Mouse (Mus musculus) limb, embryonic 12.5 days (tissue): ENCODE results near the gene Dpp6. TPM values are rescaled to one million over a fixed set of nuclear protein-coding genes. Genes with fewer than 3 reads are reported as not detected.

Experiments
- ATAC-seq: fragments of 200-750 bp; cut with Nextera tagmentation; 2 replicates; pipeline ENCODE4 v1.8.0; 2017; ENCODE audit warnings: low read depth, moderate TSS enrichment; ENCODE audit not compliant: insufficient number of reproducible peaks, insufficient read depth, low FRiP score, low TSS enrichment
- H3K27ac ChIP-seq: fragments of 300-500 bp; sonication (generic); 2 replicates; pipeline ENCODE4 v1.5.1; 2016; ENCODE audit warnings: mild to moderate bottlenecking, moderate library complexity
- H3K27me3 ChIP-seq: fragments of 300-500 bp; sonication (generic); 2 replicates; pipeline ENCODE4 v1.6.1; 2016; ENCODE audit warnings: mild to moderate bottlenecking, moderate library complexity
- H3K36me3 ChIP-seq: fragments of 300-500 bp; sonication (generic); 2 replicates; pipeline ENCODE4 v1.6.1; 2016; ENCODE audit warnings: mild to moderate bottlenecking, moderate library complexity
- H3K4me1 ChIP-seq: fragments of 300-500 bp; sonication (generic); replicated peaks from 2 replicates; pipeline ENCODE4 v1.6.1; 2016
- H3K4me2 ChIP-seq: fragments of 300-500 bp; sonication (generic); 2 replicates; pipeline ENCODE4 v1.6.1; 2016; ENCODE audit warnings: mild to moderate bottlenecking, moderate library complexity
- H3K4me3 ChIP-seq: fragments of 300-500 bp; sonication (generic); replicated peaks from 2 replicates; pipeline ENCODE4 v1.5.1; 2016; ENCODE audit warnings: mild to moderate bottlenecking
- H3K9ac ChIP-seq: fragments of 300-500 bp; sonication (generic); replicated peaks from 2 replicates; pipeline ENCODE4 v1.6.1; 2016; ENCODE audit warnings: mild to moderate bottlenecking, moderate library complexity
- H3K9me3 ChIP-seq: fragments of 300-500 bp; sonication (generic); 2 replicates; pipeline ENCODE4 v1.6.1; 2016; ENCODE audit warnings: mild to moderate bottlenecking, moderate library complexity
- WGBS: fragments of 180-500 bp; shearing (Covaris S2); methylation state at CpG from one replicate; pipeline ENCODE4 v1.1.7; 2016; 5-methylcytosine and 5-hydroxymethylcytosine counted together
- polyA plus RNA-seq: library from polyadenylated mRNA; unstranded; fragments of >200 nt; fragmentation: Nextera tagmentation; extraction: Ambion mirVana; gene quantifications from 2 replicates; pipeline ENCODE4 v1.2.1, GENCODE M21; 2016

The Dpp6 gene
- polyA plus RNA-seq, 1 experiment from 2014 or later, result 1.8 TPM

DNA sequence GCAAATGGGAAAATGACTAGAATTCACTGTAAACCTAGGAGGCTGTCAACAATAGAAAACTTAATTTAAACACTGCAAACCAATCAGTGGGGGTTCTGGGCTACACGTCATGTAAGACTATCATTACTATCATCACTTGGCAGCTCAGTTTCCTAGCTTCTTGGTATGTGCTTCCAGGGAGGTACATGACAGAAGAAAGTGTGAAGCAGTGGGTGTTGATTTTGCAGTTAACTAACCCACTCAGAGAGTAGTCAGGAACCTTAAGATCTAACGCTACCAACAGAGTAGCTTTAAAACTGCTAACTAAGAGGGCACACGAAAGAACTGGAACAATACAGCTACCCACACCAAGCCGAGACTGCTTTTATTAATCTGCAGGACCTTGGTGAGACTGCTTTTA lies 217.9 kb downstream of the Dpp6 start:
- Histone ChIP-seq H3K9me3 (no peaks in the 10 kb centered on the region), H3K36me3 (no peaks in the 10 kb centered on the region), H3K4me2 (no peak overlapping the region), H3K9ac (no peak overlapping the region), H3K27me3 (no peaks in the 10 kb centered on the region), H3K4me3 (no peak overlapping the region), H3K27ac (no peak overlapping the region), H3K4me1 (no peaks in the 10 kb centered on the region)
- WGBS, result 65% methylated on average over 4 of the region's 4 CpGs
- ATAC-seq, result no peak

DNA sequence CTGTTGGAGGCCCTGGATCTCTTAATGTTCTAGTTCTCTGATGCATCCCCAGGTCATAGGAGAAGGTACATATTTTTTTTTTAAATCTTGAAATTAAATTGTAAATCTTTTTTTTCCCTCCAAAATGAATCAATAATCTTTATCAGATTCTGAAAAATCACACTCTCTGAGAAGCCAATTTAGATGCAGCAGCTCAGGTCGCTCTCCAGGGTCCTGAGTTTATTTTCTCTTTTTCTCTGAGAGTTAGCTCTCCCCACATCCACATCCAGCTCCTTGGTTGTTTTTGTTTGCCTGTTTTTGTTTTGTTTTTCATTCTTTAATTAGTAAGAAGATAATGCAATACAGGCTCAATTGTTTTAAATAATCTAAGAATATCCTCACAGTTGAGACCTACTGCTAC lies 218.3 kb downstream of the Dpp6 start:
- Histone ChIP-seq H3K27me3 (no peaks in the 10 kb centered on the region), H3K4me2 (no peak overlapping the region), H3K9ac (no peak overlapping the region), H3K4me3 (no peak overlapping the region), H3K36me3 (no peaks in the 10 kb centered on the region), H3K27ac (no peak overlapping the region), H3K4me1 (no peaks in the 10 kb centered on the region), H3K9me3 (no peaks in the 10 kb centered on the region)
- ATAC-seq, result no peak
- WGBS, result 21% methylated on average over 1 of the region's 1 CpGs

DNA sequence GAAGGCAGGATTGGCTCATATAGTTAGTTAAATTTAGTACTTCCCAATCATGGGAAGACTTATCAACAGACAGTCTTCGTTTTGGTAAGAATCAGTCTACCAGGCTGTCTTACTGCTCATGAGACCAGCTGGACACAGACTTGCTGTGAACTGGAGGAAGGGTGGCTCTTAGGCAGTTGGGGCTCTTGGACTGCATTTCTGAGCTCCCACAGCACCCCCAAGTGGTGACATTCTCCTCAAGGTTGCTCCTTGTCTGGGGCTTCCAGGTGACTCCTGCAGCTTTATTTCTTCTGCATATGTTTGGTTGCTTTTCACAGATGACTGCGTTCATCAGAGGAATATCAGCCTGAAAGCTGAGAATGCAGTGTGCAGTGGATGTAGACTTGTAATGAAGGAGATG lies 218.9 kb downstream of the Dpp6 start:
- H3K27ac ChIP-seq, result no peak overlapping the region
- H3K36me3 ChIP-seq, result no peaks in the 10 kb centered on the region
- no peak for ATAC-seq
- no peak overlapping the region for H3K9ac ChIP-seq
- no peaks in the 10 kb centered on the region for H3K4me1 ChIP-seq
- no peaks in the 10 kb centered on the region for H3K27me3 ChIP-seq
- WGBS, result 33% methylated on average over 2 of the region's 2 CpGs
- H3K9me3 ChIP-seq, result no peaks in the 10 kb centered on the region
- no peak overlapping the region for H3K4me3 ChIP-seq
- H3K4me2 ChIP-seq, result no peak overlapping the region

DNA sequence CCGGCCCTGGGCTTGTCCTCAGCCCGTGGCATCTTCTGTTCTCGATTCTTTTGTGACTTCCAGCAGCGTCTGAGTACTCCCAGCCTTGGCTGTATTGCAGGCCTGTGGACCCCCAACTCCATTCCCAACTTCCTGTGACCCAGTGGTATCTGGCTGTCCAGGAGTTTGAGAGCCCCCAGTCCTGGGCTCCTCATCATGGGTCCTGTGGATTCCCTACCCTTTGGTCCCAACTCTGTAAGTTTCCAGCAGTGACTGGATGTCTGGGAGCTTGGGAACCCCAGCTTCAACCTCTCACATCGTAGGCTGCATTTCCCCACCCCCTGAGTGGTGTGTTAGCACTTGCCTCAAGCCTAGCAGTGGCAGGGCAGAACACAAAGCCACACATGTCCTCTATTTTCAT lies 220.8 kb downstream of the Dpp6 start:
- Histone ChIP-seq H3K4me1 (no peaks in the 10 kb centered on the region), H3K36me3 (no peaks in the 10 kb centered on the region), H3K4me3 (no peak overlapping the region), H3K9ac (no peak overlapping the region), H3K27me3 (no peaks in the 10 kb centered on the region), H3K4me2 (no peak overlapping the region), H3K27ac (no peak overlapping the region), H3K9me3 (no peaks in the 10 kb centered on the region)
- no peak for ATAC-seq
- WGBS, result 65% methylated on average over 5 of the region's 5 CpGs

DNA sequence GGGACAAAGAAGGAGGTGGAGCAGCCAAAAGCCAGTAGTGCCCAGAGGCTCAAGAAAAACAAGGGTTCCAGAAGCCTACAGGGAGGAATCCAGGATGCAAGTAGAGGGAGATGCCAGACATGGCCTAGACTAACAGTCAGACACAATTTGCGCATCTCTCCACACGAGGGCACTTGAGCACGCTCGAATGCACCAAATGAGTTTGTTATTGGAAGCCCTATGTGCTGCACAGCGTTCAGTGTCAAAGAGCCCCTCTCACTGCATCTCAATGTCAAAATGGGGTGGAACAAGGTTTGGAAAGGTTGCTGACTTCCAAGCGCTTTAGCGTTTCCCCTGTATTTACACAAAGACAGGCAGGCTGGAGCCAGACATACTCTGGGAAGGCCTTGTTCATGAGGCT lies 231.2 kb downstream of the Dpp6 start:
- H3K9ac ChIP-seq, result no peak overlapping the region
- no peak overlapping the region for H3K4me3 ChIP-seq
- 25% methylated on average over 7 of the region's 7 CpGs for WGBS
- H3K27ac ChIP-seq, result no peak overlapping the region
- peaks cover 45% of the 10 kb centered on the region for H3K27me3 ChIP-seq
- no peaks in the 10 kb centered on the region for H3K9me3 ChIP-seq
- H3K4me1 ChIP-seq, result peaks cover 6% of the 10 kb centered on the region; the same call in 1 of the 2 replicates
- no peak for ATAC-seq
- no peak overlapping the region for H3K4me2 ChIP-seq
- no peaks in the 10 kb centered on the region for H3K36me3 ChIP-seq

DNA sequence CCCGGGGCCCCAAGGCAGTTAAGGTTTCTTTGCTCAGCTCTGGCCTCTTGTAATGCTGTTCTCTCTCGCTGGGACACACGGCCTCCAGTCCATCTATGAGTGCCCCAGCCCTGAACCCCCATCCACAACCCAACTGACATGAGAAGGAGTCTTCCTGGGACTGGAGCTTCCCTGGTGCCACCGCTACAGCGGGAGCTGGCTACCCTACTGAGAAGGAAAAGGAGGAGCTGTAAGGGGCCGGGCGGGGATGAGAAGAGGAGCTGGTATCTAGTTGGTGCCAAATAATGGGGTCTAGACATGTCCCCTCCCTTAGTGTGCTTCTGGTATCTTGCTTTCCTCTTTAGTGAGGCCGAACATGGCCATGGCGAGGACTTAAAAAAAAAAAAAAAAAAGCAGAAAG lies 231.9 kb downstream of the Dpp6 start:
- Histone ChIP-seq H3K4me1 (peaks cover 6% of the 10 kb centered on the region; the same call in 1 of the 2 replicates), H3K9me3 (no peaks in the 10 kb centered on the region), H3K9ac (no peak overlapping the region), H3K4me3 (peak overlapping the region; percentile 33), H3K4me2 (peak overlapping the region; percentile 53), H3K36me3 (no peaks in the 10 kb centered on the region), H3K27me3 (peaks cover 45% of the 10 kb centered on the region), H3K27ac (no peak overlapping the region)
- ATAC-seq, result no peak
- WGBS, result 5% methylated on average over 9 of the region's 9 CpGs

DNA sequence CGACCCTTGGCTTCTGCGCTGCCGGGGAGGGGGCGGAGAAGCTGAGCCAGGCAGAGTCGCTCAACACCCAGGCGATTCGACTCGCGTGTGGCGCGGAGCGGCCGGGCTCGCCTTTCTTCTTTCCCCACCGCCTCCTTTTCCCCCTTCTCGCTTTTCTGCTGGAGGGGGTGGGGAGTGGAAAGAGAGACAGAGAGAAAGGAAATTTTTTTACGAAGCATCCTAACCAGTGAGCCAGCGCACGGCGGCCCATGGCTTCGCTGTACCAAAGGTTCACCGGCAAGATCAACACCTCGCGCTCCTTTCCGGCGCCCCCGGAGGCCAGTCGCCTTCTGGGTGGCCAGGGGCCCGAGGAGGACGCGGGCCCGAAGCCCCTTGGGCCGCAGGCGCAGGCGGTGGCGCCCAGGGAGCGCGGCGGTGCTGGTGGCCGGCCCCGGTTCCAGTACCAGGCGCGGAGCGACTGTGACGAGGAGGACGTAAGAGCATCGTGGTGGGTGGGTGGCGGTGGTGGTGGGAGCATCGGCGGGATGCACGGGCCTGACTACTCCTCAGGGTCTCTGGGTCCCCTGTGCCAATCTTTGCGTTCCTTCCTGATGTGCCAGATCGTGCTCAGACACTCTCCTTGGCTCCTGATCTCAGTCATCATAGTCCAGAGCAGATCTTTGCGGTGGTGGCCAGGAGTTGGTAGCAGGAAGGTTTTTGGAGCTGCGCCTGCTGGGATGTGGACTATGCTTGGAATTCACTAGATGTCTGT lies 232.5 kb downstream of the Dpp6 start:
- Histone ChIP-seq H3K27me3 (peaks cover 45% of the 10 kb centered on the region), H3K4me2 (peak overlapping the region; percentile 53), H3K27ac (no peak overlapping the region), H3K36me3 (no peaks in the 10 kb centered on the region), H3K4me1 (peaks cover 6% of the 10 kb centered on the region; the same call in 1 of the 2 replicates), H3K4me3 (peak overlapping the region; percentile 33), H3K9ac (no peak overlapping the region), H3K9me3 (no peaks in the 10 kb centered on the region)
- 2% methylated on average over 54 of the region's 55 CpGs for WGBS
- ATAC-seq, result no peak

DNA sequence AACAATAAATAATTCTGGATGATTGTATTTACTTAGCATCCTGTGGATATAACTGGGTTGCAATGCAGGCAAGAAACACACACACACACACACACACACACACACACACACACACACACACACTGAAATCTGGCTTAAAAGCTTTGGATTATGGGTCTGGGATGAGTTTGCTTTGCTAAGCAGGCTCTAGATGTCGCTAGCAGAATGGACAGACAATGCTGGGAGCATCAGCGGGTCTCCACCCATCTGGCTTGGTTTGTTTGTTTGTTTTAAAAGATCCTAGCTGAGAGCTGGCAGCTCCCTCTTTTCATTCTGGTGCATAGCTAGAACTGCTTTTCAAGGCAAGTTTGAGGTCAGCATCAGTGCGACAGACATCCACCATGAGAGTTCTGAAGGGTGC lies 234.2 kb downstream of the Dpp6 start:
- Histone ChIP-seq H3K36me3 (no peaks in the 10 kb centered on the region), H3K27ac (no peak overlapping the region), H3K9me3 (no peaks in the 10 kb centered on the region), H3K4me3 (no peak overlapping the region), H3K27me3 (peaks cover 45% of the 10 kb centered on the region), H3K4me1 (peaks cover 6% of the 10 kb centered on the region; the same call in 1 of the 2 replicates), H3K9ac (no peak overlapping the region), H3K4me2 (no peak overlapping the region)
- no peak for ATAC-seq
- 36% methylated on average over 3 of the region's 3 CpGs for WGBS

DNA sequence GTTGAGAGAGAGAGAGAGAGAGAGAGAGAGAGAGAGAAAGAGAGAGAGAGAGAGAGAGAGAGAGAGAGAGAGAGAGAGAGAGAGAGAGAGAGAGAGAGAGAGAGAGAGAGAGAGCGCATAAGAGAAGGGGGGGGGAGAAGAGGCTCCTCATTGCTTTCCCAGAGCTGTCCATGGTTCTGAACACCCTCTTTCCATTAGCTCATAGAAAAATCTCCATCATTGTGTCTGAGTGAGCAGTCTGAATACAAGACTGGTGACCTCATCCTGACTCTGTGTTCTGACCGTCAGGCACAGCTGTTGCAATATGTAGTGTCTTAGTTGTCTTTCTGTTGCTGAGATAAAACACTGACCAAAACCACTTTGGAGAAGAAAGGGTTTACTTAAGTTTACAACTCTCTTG lies 235.4 kb downstream of the Dpp6 start:
- Histone ChIP-seq H3K9me3 (no peaks in the 10 kb centered on the region), H3K4me2 (no peak overlapping the region), H3K36me3 (no peaks in the 10 kb centered on the region), H3K4me3 (no peak overlapping the region), H3K27me3 (peaks cover 42% of the 10 kb centered on the region), H3K9ac (no peak overlapping the region), H3K27ac (no peak overlapping the region), H3K4me1 (peaks cover 6% of the 10 kb centered on the region; the same call in 1 of the 2 replicates)
- WGBS, result 45% methylated on average over 1 of the region's 2 CpGs
- no peak for ATAC-seq

DNA sequence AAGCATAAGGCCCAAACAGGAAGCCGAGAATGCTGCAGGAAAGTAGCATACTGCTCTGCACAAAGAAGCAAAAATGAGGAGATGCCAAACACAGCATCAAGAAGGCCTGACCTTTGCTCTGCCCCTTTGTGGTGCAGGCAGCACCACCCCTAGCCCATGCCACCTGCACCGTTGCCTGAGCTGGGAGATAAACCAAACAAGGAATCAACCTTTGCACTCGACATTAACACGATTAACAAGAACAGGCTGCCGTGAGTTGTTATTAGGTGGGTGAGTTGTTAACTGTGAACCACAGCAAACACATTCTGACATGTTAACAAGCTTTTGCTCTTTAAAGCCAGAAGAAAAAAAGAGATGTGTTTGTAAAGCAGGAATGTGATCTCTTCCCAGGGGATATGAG lies 239.4 kb downstream of the Dpp6 start:
- Histone ChIP-seq H3K36me3 (no peaks in the 10 kb centered on the region), H3K9me3 (no peaks in the 10 kb centered on the region), H3K4me3 (no peak overlapping the region), H3K27me3 (peaks cover 6% of the 10 kb centered on the region), H3K4me2 (no peak overlapping the region), H3K4me1 (no peaks in the 10 kb centered on the region), H3K27ac (no peak overlapping the region), H3K9ac (no peak overlapping the region)
- no peak for ATAC-seq
- 44% methylated on average over 5 of the region's 5 CpGs for WGBS

DNA sequence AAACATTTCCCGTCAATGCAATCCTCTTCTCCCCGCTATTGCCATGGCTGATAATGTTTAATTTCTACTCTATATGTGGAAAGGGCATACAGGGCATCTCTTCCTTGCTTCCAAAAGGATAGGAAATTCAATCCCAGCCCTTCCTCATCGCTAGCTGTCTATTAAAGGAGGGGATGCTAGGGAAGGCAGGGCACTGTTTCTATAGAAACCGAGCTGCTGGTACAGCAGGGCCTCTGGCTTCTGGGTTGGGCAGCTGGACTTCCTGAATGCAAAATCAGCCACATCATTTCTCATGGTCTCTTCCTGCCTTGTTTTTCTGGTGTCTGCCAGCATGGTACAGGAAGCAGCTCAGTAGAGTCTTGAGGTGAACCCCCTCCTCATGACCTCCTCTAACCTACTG lies 243.1 kb downstream of the Dpp6 start:
- no peaks in the 10 kb centered on the region for H3K9me3 ChIP-seq
- no peak overlapping the region for H3K4me2 ChIP-seq
- H3K9ac ChIP-seq, result no peak overlapping the region
- no peak for ATAC-seq
- WGBS, result 81% methylated on average over 4 of the region's 4 CpGs
- H3K27ac ChIP-seq, result no peak overlapping the region
- H3K27me3 ChIP-seq, result peaks cover 3% of the 10 kb centered on the region; the same call in 1 of the 2 replicates
- H3K4me1 ChIP-seq, result no peaks in the 10 kb centered on the region
- H3K4me3 ChIP-seq, result no peak overlapping the region
- H3K36me3 ChIP-seq, result no peaks in the 10 kb centered on the region

DNA sequence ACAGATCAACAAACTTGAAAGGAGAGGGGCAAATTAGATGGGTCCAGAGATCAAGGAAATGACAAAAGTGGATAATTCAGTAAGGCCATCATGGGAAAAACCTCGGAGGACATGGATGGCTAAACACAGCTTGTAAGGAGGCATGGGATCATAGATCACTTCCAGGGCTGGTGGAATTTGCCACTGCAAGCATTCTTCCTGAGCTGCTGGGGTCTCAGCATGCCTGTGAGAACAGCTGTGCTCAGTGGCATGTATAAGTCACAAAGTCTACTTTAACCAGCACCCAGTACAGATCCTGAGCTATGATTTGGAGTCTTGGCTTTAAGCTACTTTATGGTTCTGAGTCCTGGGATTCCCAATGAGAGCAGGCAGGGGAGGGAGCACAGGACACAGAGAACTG lies 246.9 kb downstream of the Dpp6 start:
- H3K9ac ChIP-seq, result no peak overlapping the region
- H3K9me3 ChIP-seq, result no peaks in the 10 kb centered on the region
- H3K36me3 ChIP-seq, result no peaks in the 10 kb centered on the region
- H3K4me3 ChIP-seq, result no peak overlapping the region
- H3K27ac ChIP-seq, result no peak overlapping the region
- 69% methylated on average over 1 of the region's 1 CpGs for WGBS
- H3K4me1 ChIP-seq, result no peaks in the 10 kb centered on the region
- ATAC-seq, result no peak
- H3K4me2 ChIP-seq, result no peak overlapping the region
- H3K27me3 ChIP-seq, result peaks cover 3% of the 10 kb centered on the region; the same call in 1 of the 2 replicates
